Mouse (Mus musculus): ENCODE results near the gene 2310011J03Rik.
A peak's percentile ranks its signal among the peaks of the same experiment; 100 is the strongest.

2310011J03Rik gene

DNA sequence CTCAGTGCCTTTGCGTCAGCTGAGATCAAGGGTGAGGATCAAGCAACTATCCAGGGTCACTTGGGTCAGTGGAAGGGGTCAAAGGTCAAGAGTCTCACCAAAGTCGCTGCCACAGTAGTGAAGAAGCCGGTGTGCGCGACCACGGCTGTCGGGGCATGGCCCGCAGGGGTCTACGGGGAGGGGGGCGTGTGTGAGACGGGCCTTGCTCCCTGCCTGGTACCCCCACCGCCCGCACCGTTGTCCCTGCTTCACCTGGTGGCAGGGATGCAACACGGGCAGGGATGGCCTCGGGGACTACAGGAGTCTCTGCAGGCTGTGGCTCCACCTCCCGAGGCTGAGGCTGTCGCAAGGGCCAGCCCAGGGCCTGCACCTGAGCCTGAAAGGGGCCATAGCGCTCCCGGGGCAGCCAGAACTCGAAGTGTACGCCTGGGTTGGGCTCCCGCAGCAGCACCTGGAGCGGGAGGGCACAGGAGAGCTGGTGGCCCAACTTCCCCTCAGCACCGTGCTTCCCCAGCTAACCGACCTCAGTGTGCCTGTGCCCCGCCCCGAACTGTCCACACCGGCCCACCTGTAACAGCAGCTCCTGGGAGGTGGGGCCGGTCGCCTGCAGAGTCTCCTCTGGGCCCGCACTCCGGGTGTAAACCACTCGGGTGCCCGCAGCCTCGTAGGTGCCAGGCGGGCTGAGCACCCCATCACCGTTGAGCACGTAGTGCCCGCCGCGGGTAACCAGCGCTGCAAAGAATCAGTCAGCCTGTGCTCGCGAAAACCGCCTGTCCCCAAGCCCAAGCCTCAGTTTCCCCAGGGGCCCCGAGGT lies 21.4 kb upstream of the 2310011J03Rik start:
- no peak for ATAC-seq (ENCODE audit: low TSS enrichment)

DNA sequence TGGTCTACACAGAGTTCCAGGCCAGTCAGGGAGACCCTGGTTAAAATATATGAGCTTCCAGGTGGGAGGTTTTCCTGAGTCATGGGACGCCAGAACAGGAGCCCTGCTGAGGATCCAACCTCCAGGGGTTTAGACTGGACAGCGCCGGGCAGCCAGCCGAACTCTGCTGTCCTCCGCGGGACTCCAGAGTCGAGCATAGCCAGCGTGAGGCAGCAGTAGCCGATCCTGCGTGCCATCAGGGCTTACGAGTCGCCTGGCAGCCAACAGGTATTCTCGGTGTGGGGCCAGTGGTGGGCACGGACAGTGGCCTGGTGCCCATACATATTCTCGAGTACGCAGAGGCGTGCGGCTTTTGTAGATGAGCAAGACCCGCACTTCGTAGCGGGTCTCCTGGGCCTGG lies 20.7 kb upstream of the 2310011J03Rik start:
- no peak for ATAC-seq (ENCODE audit: low TSS enrichment)

DNA sequence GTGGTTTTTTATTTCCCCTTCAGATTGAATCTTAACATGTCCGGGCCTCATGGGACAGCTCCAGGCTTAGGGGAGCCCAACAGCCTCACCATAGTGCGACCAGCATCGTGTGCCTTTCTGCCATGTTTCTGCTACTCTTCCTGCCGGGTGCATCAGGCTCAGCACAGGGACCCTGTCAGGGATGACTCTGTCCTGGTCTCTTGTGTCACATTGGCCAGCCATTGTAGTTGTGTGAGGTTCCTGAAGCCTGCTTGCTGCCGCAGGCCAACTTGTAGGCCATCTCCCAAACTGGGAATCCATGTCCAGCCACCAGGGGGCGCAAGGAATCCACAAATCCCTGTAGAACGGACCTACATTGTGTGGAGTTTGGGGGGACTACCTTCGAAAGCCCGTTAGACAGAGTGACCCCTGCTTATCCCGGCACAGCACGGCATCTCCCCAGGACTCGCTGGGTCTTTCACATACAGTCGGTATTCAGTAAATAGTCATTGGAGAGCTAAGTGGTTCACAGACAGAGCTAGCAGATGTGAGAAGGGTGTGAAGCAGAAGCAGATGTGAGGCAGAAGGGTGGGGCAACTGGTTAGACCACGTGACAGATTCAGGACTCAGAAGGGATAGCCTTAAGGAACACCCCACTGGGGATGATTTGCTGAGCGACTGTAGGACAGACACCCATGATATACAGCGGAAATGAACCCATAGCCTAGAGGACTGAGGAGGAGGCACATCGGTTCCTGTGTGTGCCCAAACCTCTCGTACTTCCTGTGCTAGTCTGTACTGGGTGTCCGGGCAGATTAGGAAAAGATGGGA lies 19.8 kb upstream of the 2310011J03Rik start:
- peak; percentile 56; the same call in 1 of the 2 replicates for ATAC-seq (ENCODE audit: low TSS enrichment)

DNA sequence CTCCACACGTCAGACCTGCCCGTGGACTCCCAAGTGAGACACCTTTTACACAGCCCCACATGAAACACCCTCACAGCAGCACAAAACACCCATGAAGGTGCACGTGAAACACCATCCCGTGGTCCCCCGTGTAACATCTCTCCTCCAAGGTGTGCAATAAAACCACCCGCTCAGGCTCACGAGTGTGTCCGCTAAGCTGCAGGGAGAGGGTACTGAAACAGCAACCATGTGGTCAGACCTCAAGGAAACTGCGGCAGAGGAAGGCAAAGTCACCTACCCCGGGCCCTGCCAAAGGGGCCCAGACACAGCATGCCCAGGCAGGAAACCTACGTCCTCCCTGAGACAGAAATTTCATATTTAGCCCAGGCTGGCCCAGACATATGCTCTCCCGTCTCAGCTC lies 15.9 kb upstream of the 2310011J03Rik start:
- ATAC-seq (ENCODE audit: low TSS enrichment): no peak

DNA sequence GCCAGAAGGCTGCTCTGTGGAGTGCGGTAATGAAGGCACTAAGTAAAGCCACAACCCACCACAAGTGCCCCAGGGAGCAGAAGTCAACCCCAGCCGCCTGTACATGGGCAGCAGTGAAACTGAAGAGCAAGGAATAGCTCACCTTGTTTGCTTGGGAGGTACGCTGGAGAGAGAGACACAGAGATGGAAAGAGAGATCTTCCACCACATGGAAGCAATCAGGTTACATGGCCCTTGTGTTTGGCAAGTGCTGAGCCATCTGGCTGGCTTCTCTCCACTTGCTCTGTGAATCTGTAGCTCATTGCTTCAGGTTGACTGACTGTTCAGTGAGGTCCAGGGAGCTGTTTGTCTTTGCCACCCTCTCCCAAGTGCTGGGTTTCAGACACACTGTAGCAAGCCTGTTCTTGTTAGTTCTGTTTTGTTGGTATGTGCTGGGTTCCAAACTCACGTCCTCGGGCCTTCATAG lies 12.2 kb upstream of the 2310011J03Rik start:
- no peak for ATAC-seq (ENCODE audit: low TSS enrichment)

DNA sequence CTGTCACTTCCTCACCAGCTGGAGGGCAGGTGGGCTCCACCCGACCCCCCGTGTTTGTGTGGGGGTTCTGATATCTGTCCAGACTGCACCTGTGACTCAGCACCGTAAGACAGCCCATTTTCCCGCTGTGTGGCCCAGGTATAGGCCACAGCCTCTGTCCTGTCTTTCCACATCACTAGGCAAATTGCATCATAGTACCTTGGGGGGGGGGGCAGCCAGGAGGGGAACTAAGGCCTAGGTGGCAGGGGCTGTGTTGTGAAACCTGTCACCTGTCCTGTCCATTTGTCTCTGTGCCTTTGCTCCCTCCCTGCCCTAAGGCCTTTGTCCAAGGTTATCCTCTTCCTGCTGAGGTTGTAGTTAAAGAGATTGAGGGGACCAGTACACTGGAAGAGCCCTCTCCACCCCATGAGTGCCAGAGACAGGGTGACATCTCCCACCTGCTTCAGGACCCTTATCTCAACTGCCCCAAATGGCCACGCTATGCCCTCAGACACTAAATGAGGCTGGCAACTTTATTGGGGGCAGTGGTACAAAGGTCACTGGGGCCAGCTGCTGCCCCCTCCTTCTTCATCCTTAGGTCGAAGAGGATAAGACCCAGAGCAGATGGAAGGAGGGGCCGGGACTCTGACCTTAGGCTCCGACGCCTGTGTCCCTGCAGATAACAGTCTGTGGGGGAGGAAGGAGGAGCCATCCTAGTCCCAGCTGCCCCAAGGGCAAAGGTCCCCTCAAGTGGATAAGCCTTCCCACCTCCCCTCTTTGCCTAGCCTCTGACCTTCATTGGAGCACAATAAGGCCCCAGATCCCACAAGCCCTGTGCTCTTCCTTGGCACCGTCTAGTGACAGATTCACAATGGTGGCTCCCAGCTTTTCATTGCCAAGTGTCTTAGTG lies 11.5 kb upstream of the 2310011J03Rik start:
- no peak for ATAC-seq (ENCODE audit: low TSS enrichment)

DNA sequence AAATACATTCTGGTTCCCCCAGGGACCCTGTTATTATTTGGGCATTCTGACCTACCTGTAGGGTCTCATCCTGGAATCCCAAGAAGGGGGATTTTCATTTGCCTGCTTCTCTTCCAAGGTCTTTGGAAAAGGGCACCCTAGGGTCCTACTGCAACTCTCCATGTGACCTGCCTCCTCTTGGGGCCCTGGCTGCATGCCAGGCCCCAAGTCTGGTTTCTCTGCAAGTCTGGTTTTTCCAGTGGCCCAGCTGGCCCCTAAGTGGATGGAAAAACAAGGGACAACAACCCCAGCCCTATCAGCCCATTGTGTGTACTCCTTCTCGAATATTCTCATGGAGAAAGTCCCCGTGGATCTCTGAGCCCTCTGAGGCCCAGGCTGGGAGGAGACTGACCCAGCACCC lies 10.6 kb upstream of the 2310011J03Rik start:
- no peak for ATAC-seq (ENCODE audit: low TSS enrichment)

DNA sequence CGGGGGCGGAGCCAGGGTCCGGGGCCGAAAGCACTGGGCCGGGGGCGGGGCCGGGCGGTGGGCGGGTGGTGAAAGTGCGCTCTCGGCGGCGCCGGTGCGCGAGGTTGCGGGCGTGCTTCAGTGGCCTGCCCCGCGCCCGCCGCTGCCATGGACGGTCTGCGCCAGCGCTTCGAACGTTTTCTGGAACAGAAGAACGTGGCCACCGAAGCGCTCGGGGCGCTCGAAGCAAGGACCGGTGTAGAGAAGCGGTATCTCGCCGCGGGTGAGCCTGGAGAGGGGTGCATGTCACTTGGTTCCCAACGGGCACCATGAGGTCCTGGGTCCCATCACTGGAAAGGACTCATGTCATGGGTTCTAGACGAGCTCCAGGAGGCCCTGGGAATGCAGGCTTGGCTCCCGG lies 9.7 kb upstream of the 2310011J03Rik start:
- no peak for ATAC-seq (ENCODE audit: low TSS enrichment)

DNA sequence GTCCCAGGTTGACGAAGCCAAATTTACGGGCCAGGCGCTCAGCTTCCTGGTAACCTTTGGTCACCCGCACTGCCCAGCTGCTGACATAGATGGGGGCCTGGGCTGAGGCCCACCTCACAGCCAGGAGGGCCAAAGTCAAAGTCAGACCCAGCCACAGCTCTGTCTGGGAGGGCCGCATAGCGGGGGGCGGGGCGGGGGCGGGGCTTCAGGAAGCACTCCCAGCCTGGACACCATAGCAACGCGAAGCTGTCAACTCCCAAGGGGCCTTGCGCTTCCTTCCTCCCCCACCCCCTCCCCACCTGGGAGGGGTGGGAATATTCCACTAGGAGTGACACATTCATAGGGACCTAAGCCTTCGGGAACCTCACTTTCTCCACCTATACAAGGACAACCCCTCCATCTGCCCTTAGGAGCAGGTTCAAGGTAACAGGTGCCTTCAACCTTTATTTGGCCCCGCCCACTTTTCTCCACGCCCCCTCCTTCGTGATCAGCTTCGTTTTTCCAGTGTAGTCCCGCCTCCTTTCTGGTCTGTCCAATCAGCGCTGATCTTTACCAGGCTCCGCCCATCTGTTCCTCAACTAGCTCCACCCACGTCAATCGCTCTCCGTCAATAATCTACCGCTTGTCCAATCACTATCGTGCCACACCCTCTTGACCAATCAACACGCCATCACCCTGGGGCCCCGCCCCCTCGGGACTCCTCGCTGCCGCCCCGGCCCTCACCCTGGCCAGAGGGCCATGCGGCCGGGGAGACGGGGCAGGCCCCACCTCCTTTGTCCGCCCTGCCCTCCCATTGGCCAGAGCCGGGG lies 9.1 kb upstream of the 2310011J03Rik start, which contains the start of the genes Pcsk4 and Reep6:
TSS of gene Pcsk4 (minus strand) at position 226 of the 809 bp plus-strand sequence.
TSS of gene Reep6 (plus strand) at position 681 of the 809 bp plus-strand sequence.
- peak; percentile 76 for ATAC-seq (ENCODE audit: low TSS enrichment)

DNA sequence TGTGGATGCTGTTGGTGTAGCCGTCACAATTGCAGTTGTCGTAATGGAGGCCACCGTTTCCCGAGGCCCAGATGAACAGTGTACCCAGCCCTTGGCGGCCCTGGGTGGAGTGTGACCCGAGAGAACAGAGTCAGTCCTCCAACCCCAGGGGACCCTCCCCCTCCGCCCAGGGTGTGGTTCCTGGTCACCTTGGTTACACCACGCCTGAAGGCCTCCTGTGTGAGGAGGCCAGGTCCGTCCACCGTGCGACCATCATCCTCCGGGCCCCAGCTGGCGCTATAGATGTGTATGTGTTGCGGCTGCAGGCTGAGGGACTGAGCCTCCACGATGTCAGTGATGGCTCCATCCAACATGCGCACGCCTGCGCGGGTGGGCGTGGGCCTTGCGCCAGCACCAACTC lies 4.7 kb upstream of the 2310011J03Rik start:
- ATAC-seq (ENCODE audit: low TSS enrichment): no peak

DNA sequence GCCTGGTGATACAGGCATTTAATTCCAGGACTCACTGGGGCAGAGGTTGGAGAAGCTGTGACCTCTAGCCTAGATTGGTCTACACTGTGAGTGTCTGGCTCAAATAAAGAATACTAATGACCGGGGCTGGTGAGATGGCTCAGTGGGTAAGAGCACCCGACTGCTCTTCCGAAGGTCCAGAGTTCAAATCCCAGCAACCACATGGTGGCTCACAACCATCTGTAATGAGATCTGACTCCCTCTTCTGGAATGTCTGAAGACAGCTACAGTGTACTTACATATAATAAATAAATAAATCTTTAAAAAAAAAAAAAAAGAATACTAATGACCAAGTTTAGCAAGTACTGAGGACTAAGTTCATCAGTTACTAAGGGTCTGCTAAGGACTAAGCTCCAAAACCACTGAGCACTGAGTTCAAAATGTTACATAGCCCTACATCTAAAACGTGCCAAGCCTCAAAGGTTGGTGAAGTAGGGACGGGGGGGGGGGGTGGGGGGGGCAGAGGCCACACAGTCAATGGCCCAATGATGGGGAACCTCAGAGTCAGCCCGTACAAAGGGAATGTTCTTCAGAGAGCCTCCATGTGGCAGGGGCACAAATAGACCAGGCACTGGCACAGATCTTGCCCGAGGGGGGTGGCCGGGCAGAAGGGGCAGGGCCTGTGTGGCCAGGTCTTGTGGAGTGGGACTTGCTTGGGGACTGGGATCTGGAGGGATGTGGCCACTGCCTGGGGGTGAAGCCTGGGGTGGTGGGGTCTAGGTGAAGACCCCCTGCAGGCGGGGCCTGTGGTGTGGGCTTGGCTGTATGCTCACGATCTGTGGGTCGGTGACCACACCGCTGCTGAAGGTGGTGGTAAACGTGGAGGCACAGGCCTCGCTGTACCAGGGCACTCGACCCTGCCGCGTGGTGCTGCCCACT lies 4.0 kb upstream of the 2310011J03Rik start:
- ATAC-seq (ENCODE audit: low TSS enrichment): no peak

DNA sequence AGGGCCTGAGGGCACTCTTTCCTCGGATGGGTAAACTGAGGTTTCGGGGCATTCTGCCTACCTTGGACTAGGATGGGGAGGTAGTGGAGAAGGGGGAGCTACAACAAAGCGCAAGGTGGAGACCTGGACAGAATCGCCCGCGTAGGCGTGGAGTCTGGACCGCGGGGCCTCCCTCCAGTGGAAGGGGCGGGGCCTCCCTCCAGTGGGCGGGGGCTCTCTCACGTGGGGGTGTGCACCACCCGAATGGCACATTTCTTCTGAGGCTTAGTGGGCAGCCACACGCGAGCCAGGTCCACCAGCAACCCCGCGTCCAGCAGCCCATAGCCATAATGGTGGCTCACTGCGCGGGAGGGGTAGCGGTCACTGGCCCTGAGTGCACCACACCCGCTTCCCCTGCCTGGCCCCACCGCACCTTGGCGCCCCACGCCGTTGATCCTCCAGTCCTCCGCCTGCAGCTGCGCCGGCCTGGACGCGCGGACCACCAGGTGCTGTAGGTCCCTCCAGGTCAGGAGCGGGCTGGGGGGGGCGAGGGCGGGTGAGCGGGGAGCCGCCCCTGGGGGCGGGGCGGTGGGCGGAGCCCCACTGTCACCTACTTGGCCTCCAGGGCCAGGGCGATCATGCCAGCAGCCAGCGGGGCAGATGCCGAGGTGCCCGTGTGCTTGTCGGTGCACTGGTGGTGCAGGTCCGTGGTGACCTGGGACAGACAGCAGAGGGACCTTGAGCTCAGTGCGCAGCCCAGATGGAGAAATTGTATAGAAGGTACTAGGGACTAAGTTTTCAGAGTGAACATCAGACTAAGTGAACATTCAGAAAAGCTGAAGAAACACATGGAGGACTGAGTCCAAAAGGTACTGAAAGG lies 3.2 kb upstream of the 2310011J03Rik start:
- ATAC-seq (ENCODE audit: low TSS enrichment): no peak

DNA sequence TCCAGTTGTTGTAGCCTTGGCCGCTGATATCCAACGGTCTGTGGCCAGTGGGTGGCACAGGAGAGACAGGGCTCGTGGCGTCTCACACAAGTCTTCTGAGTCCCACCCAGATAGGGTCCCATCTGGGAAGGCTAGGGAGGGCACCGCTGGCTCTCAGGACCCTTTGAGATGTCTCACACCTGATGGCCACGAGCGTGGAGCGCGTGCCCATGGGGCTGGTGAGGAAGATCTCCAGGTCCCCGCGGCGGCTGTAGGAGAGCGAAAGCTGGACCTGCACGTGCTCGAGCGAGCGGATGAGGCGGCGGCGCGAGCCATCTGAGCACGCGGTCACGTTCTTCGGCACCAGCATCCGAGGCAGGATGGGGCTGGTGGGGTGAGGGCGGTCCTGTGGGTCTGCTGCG lies 2.5 kb upstream of the 2310011J03Rik start:
- no peak for ATAC-seq (ENCODE audit: low TSS enrichment)

DNA sequence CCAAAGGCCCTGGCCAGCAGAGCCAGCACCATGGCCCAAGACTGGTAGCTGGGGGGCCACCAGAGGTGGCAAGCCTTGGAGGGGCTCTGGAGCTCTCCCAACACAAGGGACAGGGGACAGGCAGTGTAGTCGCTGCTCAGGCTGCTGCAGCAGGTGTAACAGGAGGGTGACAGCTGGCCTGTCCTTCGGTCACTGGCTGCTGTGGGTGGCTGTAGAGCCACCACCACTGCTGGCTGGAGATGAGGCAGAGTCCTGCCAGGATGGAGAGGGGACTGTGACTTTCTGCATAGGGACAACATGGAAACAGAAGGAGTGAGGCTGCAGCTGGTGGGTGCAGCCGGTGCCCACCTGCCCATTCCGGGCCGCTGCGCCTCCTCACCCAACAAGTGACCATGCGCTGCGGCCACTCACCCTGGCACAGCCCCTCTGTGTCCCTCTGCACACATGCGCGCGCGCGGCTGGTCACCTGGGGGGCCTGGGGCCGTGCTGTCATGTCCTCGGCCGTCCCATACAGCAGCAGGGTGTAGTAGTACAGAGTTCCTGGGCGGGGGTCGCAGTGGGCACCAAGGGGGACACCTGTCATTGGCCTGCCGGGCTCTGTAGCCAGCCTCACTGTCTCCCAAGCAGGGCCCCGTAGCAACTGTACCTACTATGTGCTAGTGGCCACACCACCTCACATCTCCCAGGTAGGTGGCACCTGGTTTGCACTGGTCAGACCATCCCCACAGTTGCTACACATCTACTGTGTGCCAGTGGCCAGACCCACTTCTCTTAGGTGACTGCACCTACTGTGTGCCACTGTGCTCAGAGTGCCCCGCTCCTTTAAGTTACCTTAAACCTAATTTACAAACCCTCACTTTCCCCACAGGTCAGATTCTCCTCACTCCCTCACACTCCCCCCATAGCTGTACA lies 1.6 kb upstream of the 2310011J03Rik start:
- ATAC-seq (ENCODE audit: low TSS enrichment): no peak

DNA sequence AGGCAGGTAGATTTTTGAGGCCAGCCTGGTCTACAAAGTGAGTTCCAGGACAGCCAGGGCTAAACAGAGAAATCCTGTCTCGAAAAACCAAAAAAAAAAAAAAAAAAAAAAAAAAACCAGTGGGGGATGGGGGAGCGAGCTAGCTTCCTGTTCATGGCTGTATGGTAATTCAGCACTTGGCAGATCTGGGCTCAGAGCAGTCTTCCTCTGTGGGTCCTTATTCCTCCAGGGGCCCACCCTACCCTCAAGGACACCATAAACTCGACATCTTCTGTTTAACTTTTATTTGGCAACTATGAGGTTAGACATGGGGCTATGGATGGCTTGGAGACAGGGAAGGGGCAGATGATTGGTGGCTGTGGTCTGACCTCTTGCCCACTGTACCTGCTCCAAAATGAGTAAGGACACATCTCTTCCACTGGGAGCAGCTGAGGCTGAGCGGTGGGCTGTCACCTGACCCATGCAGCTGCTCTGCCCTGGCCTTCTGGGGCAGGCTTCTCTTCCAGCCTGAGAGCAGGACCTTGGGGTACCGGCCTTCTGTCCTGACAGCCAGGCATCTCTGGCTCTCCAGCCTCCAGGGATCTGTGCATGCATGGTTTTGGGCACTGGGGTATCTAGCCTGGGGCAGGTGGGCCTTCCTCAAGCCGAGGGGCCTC lies 805 bp upstream of the 2310011J03Rik start:
- ATAC-seq (ENCODE audit: low TSS enrichment): no peak

DNA sequence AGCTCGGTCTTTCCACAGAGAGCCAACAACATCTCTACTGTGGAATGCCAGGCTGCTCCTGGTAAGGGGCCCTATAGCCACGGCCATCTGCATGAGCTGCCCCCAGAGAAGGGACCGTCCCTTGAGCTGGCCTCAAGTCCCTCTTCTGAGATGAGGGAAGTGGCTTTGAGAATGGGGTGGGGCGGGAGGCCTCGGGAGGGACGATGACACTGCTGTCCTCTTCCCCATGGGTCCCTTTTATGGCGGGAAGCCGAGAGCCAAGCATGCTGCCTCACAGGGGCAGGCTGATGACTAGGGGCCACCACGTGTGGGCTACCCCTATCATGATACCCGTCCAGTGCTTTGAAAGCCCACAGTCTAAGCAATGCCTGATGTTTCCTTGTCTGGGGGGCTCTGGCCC lies 3.3 kb downstream of the 2310011J03Rik start:
- no peak for ATAC-seq (ENCODE audit: low TSS enrichment)

DNA sequence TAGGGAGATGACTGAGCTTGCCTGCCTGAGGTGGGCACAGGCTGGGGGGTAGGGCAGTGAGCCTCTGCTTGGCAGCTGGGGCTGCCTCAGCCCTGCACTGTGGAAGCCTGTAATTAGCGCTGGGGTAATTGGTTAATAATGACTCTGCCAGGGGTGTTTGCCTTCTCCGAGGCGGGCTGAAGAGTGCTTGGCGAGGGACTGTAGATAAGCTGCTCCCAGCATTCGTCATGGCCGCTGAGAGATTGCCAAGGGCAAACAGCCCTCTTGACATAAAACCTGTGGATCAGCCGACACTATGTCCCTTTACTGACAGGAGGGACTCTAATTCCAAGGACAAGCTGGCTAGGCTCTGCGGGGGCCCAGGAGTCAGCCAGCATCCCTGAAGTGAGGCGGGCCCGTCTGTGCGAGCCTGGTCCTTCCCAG lies 4.0 kb downstream of the 2310011J03Rik start:
- ATAC-seq (ENCODE audit: low TSS enrichment): no peak

Measured in frontal cortex, adult (tissue).